Mouse (Mus musculus) gastrocnemius, postnatal 36 days (tissue): ENCODE measurements at regions not wholly inside any gene's neighbourhood (a gene's known extent, or its start where the extent isn't known, plus 50 kb on each side); places are given as distances from the start of the nearest gene placed in this dataset.

Source experiments
- DNase-seq, 2 experiments: peaks; one replicate each; pipeline ENCODE4 v3.0.0; 2022
- intact Hi-C: fragments of 180-260 bp; cut with DNase I; formaldehyde crosslinking; loops from one replicate; pipeline ENCODE4 v1.15.1; 2025

GRCm38 (mm10) chr4:29133404-29134307 lies 320.7 kb downstream of the Epha7 start:
- intact Hi-C loops = no loop called here
- no peak for DNase-seq

DNA sequence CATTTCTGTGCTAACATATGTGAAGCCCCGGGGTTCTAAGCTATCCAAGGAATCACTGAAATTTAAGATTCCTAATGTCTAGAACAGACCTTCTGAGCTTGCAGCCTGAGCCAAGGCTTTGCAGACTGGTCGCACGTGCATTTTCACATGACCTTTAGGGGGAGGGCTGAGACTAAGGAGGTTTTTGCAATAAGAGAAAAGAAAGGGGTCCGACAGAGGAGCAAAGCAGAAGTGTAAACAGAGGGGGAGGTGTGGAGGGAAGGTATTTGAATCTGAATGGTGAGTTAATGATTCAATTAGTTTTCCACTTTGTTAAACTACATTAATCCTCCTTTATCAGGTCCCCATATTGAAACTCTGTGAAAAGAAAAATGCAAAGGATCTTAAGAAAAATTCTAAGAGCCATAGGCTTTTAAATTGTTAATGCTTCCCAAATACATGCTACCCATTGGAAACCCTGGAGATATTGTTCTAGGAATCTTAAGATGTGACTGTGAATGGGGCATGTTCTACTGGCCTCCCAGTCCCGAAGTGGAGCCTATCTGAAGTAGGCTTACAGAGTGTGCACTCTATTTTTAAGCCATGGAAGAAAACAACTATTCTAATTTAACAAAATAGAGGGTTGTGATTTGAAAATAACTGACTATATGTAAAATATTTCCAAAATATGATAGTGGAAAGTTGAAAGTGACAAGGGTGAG lies 322.9 kb downstream of the Epha7 start:
- no peak for DNase-seq
- intact Hi-C loops = no loop called here

- no peak for DNase-seq
- intact Hi-C loops = no loop called here
Observed at GRCm38 (mm10) chr4:29138771-29139301, 325.9 kb downstream of the Epha7 start.

GRCm38 (mm10) chr4:29143415-29143814 lies 330.5 kb downstream of the Epha7 start:
- intact Hi-C loops = no loop called here

DNA sequence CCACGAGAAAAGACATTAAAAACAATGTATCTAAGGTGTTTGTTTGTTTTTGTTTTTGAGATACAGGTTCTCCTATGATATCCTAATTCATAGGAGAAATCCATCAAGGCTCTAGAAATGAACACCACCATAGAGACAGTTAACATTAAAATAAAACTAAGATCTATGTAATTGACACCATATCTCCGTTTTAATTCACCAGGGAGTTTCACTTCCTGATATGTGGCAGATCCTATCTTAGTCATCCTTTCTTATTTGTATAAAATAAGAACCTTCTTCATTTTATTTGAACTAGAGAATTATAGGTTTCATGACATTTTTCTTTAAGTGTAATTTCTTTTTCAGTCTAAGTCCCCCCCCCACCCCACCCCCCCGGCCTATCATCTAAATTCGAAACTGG lies 332.3 kb downstream of the Epha7 start:
- DNase-seq = no peak
- intact Hi-C loops = no loop called here

More at GRCm38 (mm10) chr4:29143415-29143814, 330.5 kb downstream of the Epha7 start:
- DNase-seq = no peak

- no peak for DNase-seq
- intact Hi-C loops = no loop called here
Observed at GRCm38 (mm10) chr4:29152134-29152867, 339.4 kb downstream of the Epha7 start.

- DNase-seq = no peak
- intact Hi-C loops = no loop called here
Observed at GRCm38 (mm10) chr4:29182494-29182893, 369.6 kb downstream of the Epha7 start.

- no peak for DNase-seq
- intact Hi-C loops = no loop called here
Observed at GRCm38 (mm10) chr4:29183411-29183810, 370.5 kb downstream of the Epha7 start.

DNA sequence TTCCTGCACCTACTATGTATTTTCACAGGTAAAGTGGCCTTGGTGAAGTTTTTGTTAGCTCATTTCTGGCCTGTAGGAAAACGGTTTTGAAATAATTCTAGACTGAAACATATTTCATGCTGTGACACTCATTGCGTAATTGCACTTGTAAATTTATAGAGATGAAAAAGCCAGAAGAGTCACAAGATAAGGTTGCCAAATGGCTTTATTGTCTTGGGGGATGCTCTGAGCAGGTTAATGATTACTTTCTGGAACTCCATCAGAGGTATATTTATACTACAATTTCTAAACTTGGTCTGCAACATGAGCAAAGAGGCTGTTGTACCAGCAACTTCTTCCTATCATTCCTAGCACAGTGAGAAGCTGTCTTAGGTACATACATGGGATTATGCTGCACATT lies 370.9 kb downstream of the Epha7 start:
- DNase-seq = no peak
- intact Hi-C loops = no loop called here

DNA sequence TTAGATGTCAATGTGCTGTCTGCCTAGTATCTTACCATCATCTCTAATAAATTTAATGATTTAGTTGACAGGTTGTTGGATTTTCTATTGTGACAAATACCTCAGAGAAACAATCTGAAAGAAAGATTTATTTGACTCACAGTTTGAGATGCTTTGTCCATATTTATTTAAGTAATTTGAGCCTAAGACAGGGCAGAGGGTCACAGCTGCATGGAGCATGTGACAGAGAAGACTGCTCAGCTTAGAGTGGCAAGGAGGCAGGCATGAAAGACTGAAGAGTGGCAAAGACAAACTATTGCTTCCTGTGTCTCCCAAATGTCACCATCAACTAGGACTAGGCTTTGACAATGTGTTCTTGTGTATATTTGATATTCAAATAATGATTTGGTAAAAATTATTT lies 388.0 kb downstream of the Epha7 start:
- intact Hi-C loops = no loop called here

More for the DNA sequence above, 388.0 kb downstream of the Epha7 start:
- DNase-seq = no peak
